Mouse (Mus musculus) kidney, adult 2 months (tissue): ENCODE measurements around the gene Tpcn1. TPM values are rescaled to one million over a fixed set of nuclear protein-coding genes. Genes with fewer than 3 reads are reported as not detected.
"Not testable (repeated sequence)": the region's sequence is repeated elsewhere in the genome, so short reads cannot be mapped to it uniquely, and the experiment has no call there.

Experiments
- DNase-seq: peaks from one replicate; pipeline ENCODE4 v3.0.0; 2021
- H3K27ac ChIP-seq: fragments of 200-500 bp; 2 replicates; pipeline ENCODE4 v1.5.1; 2012; ENCODE audit warnings: low read depth, low read length, control low read depth, inconsistent platforms; ENCODE audit not compliant: insufficient read depth
- H3K27me3 ChIP-seq: fragments of 200-500 bp; replicated peaks from 2 replicates; pipeline ENCODE4 v1.6.1; 2012; ENCODE audit warnings: mild to moderate bottlenecking, moderate library complexity, low read length, inconsistent platforms; ENCODE audit not compliant: control insufficient read depth, insufficient read depth
- H3K36me3 ChIP-seq: fragments of 200-500 bp; 2 replicates; pipeline ENCODE4 v1.6.1; 2012; ENCODE audit warnings: mild to moderate bottlenecking, moderate library complexity, low read length, inconsistent platforms; ENCODE audit not compliant: control insufficient read depth, insufficient read depth
- H3K4me1 ChIP-seq: fragments of 200-500 bp; 2 replicates; pipeline ENCODE4 v1.6.1; 2011; ENCODE audit warnings: low read length; ENCODE audit not compliant: control insufficient read depth, insufficient read depth
- H3K4me3 ChIP-seq: fragments of 200-500 bp; 2 replicates; pipeline ENCODE4 v1.5.1; 2011; ENCODE audit warnings: mild to moderate bottlenecking, low read depth, low read length, control low read depth; ENCODE audit not compliant: insufficient read depth
- CTCF ChIP-seq: fragments of 200-500 bp; conservative IDR thresholded peaks from 2 replicates; pipeline ENCODE4 v1.5.1; 2011; ENCODE audit warnings: low read depth, mild to moderate bottlenecking, control low read depth, low read length, moderate library complexity, mixed read lengths; ENCODE audit not compliant: insufficient read depth, insufficient read length
- POLR2A ChIP-seq: fragments of 200-500 bp; IDR thresholded peaks from one replicate; pipeline ENCODE4 v1.6.1; 2011; ENCODE audit warnings: low read depth, low read length, control low read depth
- WGBS: fragments of 180-500 bp; shearing (Covaris S2); methylation state at CpG from one replicate; pipeline ENCODE4 v1.1.7; 2018; 5-methylcytosine and 5-hydroxymethylcytosine counted together
- polyA plus RNA-seq: library from polyadenylated mRNA; depleted of rRNA; stranded (reverse); fragments of >200 nt; gene quantifications from 2 replicates; pipeline ENCODE4 v1.2.3, GENCODE M21; 2012

The Tpcn1 gene
- polyA plus RNA-seq, 1 experiment: 216 TPM

- peaks cover 12% of the 10 kb centered on the region for H3K4me1 ChIP-seq
- no peaks in the 10 kb centered on the region for H3K36me3 ChIP-seq
- 75% methylated on average over 4 of the region's 4 CpGs for WGBS
- H3K27me3 ChIP-seq: no peaks in the 10 kb centered on the region
- DNase-seq: no peak
- TF ChIP-seq POLR2A (no peak), CTCF (no peak)
- no peak overlapping the region for H3K4me3 ChIP-seq
- H3K27ac ChIP-seq: no peak overlapping the region
Measured at GRCm38 (mm10) chr5:120507311-120507710, 81.2 kb downstream of the Tpcn1 start.

GRCm38 (mm10) chr5:120506490-120506889, 82.0 kb downstream of the Tpcn1 start:
- 59% methylated on average over 9 of the region's 9 CpGs for WGBS
- TF ChIP-seq POLR2A (no peak), CTCF (no peak)
- peaks cover 10% of the 10 kb centered on the region for H3K4me1 ChIP-seq
- no peak overlapping the region for H3K27ac ChIP-seq
- H3K27me3 ChIP-seq: no peaks in the 10 kb centered on the region
- DNase-seq: no peak
- H3K36me3 ChIP-seq: no peaks in the 10 kb centered on the region
- no peak overlapping the region for H3K4me3 ChIP-seq

DNA sequence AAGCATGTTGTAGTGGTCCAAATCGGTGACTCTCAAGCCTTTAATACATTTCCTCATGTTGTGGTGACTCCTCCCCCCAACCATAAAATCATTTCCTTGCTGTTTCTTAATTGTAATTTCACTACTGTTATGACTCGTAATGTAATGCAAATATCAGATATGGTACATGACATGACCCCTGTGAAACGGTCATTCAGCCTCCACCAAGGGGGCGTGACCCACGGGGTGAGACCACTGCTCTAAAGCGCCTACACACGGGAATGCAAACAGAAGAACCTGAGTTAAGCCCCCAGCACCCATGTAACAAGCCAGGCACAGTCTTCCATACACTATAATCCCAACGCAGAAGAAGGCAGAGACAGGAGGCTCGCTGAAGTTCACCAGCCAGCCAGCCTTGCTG, 82.7 kb downstream of the Tpcn1 start:
- Histone ChIP-seq H3K27me3 (no peaks in the 10 kb centered on the region), H3K4me3 (no peak overlapping the region), H3K36me3 (no peaks in the 10 kb centered on the region), H3K4me1 (peaks cover 10% of the 10 kb centered on the region), H3K27ac (no peak overlapping the region)
- WGBS: 67% methylated on average over 9 of the region's 9 CpGs
- no peak for DNase-seq
- TF ChIP-seq POLR2A (no peak), CTCF (no peak)

DNA sequence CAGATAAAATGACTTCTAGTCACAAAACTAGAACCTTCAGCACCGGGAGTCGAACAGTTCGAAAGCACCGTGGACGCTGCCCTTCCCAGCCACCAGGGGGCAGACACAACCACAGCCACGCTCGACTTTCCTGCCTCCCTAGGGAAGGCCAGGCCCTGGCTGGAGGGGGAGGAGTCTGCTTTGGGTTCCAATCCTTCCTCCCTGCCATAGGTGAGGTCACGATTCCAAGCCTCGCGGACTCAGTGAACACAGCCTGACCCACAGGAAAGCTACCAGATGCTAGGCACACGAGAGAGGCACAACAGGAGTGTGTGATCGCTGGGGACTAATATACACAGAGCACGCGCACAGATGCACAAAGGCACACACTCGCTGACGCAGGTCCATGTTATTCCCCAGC, 83.1 kb downstream of the Tpcn1 start:
- H3K4me3 ChIP-seq: no peak overlapping the region
- peak; percentile 87 for DNase-seq
- peaks cover 10% of the 10 kb centered on the region for H3K4me1 ChIP-seq
- H3K27ac ChIP-seq: no peak overlapping the region
- 20% methylated on average over 16 of the region's 16 CpGs for WGBS
- no peaks in the 10 kb centered on the region for H3K27me3 ChIP-seq
- H3K36me3 ChIP-seq: no peaks in the 10 kb centered on the region
- TF ChIP-seq POLR2A (no peak), CTCF (peak; percentile 94)

GRCm38 (mm10) chr5:120503144-120503795, 85.2 kb downstream of the Tpcn1 start, which contains the start of gene Plbd2:
Gene Plbd2, minus strand, starts transcription at chr5:120503625.
- no peak for TF ChIP-seq CTCF
- TF ChIP-seq POLR2A: no peak
- peak within 1 kb of the TSS; percentile 33; the same call in 1 of the 2 replicates for H3K27ac ChIP-seq
- 1% methylated on average over 54 of the region's 55 CpGs for WGBS
- H3K27me3 ChIP-seq: no peaks in the 10 kb centered on the region
- peaks cover 10% of the 10 kb centered on the region for H3K4me1 ChIP-seq
- H3K36me3 ChIP-seq: no peaks in the 10 kb centered on the region
- peak within 1 kb of the TSS; percentile 90 for H3K4me3 ChIP-seq
- peak; percentile 89 for DNase-seq

GRCm38 (mm10) chr5:120502675-120503143, 85.8 kb downstream of the Tpcn1 start:
- no peaks in the 10 kb centered on the region for H3K36me3 ChIP-seq
- 6% methylated on average over 12 of the region's 12 CpGs for WGBS
- no peak for DNase-seq
- no peaks in the 10 kb centered on the region for H3K27me3 ChIP-seq
- 0 out of 2 replicates have a peak overlapping the region, but pooled peaks have one; percentile 33 for H3K27ac ChIP-seq
- no peak for TF ChIP-seq CTCF
- no peak for TF ChIP-seq POLR2A
- H3K4me1 ChIP-seq: peaks cover 10% of the 10 kb centered on the region
- peak overlapping the region; percentile 90 for H3K4me3 ChIP-seq

DNA sequence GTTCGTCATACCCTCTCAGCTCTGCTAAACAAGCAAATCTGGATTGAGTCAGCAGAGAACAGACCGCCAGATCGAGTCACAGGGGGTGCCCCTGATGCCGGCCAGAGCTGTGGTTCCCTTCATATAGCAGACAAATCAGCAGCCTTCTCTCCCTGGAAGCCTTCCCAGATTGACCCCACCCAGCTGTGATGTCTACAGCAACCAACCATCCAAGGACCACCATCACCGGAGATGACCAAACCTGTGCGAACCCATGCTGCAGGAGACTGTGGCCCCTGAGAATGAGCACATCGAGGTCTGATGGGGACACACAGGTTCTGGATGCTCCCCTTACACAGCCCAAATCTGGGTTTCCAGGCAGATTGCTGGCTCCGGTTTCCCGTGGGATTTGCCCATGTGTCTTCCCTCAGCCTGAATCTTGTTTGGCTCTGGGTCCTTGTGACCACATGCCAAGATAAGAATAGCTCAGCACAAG, 86.3 kb downstream of the Tpcn1 start:
- no peak for TF ChIP-seq CTCF
- TF ChIP-seq POLR2A: no peak
- 63% methylated on average over 9 of the region's 9 CpGs for WGBS
- Histone ChIP-seq H3K4me1 (peaks cover 10% of the 10 kb centered on the region), H3K4me3 (no peak overlapping the region), H3K27ac (no peak overlapping the region), H3K27me3 (no peaks in the 10 kb centered on the region), H3K36me3 (no peaks in the 10 kb centered on the region)
- no peak for DNase-seq

- not testable (repeated sequence) for H3K4me3 ChIP-seq, H3K27me3 ChIP-seq, DNase-seq, H3K36me3 ChIP-seq, H3K27ac ChIP-seq
- H3K4me1 ChIP-seq: peaks cover 10% of the 10 kb centered on the region
- WGBS: 91% methylated on average over 9 of the region's 9 CpGs
Measured at GRCm38 (mm10) chr5:120500609-120501008, 87.9 kb downstream of the Tpcn1 start.
